Mouse (Mus musculus) E14TG2a.4 (cell line): ENCODE measurements around the gene Bcar1.

Experiments used
- H3K27me3 ChIP-seq: 2 replicates; pipeline ENCODE4 v1.6.1; 2014; ENCODE audit warnings: low read length, control low read depth; ENCODE audit not compliant: insufficient read depth
- H3K36me3 ChIP-seq: 2 replicates; pipeline ENCODE4 v1.6.1; 2014; ENCODE audit warnings: low read length, control low read depth; ENCODE audit not compliant: insufficient read depth
- H3K4me1 ChIP-seq: replicated peaks from 2 replicates; pipeline ENCODE4 v1.6.1; 2014; ENCODE audit warnings: low read depth, low read length, control low read depth
- H3K4me3 ChIP-seq: replicated peaks from 2 replicates; pipeline ENCODE4 v1.5.1; 2014; ENCODE audit warnings: mild to moderate bottlenecking, low read length
- H3K9me3 ChIP-seq: 2 replicates; pipeline ENCODE4 v1.6.1; 2014; ENCODE audit warnings: low read length, control low read depth
- CTCF ChIP-seq: conservative IDR thresholded peaks from 2 replicates; pipeline ENCODE4 v1.5.1; 2014; ENCODE audit warnings: low read length
- NANOG ChIP-seq: IDR thresholded peaks from 2 replicates; pipeline ENCODE4 v1.6.1; 2014; ENCODE audit warnings: borderline replicate concordance, low read length, mixed read lengths
- POU5F1 ChIP-seq: IDR thresholded peaks from 2 replicates; pipeline ENCODE4 v1.6.1; 2014; ENCODE audit warnings: low read length, borderline replicate concordance

The Bcar1 gene

GRCm38 (mm10) chr8:111710777-111711485, 32.7 kb downstream of the Bcar1 start:
- no peaks in the 10 kb centered on the region for H3K9me3 ChIP-seq
- H3K4me1 ChIP-seq, result peaks cover 65% of the 10 kb centered on the region
- H3K4me3 ChIP-seq, result no peak overlapping the region
- H3K36me3 ChIP-seq, result peaks cover 79% of the 10 kb centered on the region
- H3K27me3 ChIP-seq, result no peaks in the 10 kb centered on the region
- no peak for TF ChIP-seq CTCF
- no peak for TF ChIP-seq POU5F1
- TF ChIP-seq NANOG, result no peak

- TF ChIP-seq POU5F1 (no peak), NANOG (no peak), CTCF (no peak)
- Histone ChIP-seq H3K9me3 (no peaks in the 10 kb centered on the region), H3K4me1 (peaks cover 64% of the 10 kb centered on the region), H3K27me3 (no peaks in the 10 kb centered on the region), H3K4me3 (no peak overlapping the region), H3K36me3 (peaks cover 61% of the 10 kb centered on the region)
Measured at GRCm38 (mm10) chr8:111709223-111709622, 34.4 kb downstream of the Bcar1 start.

- TF ChIP-seq CTCF, result no peak
- no peak for TF ChIP-seq NANOG
- no peak for TF ChIP-seq POU5F1
- peaks cover 2% of the 10 kb centered on the region; the same call in 1 of the 2 replicates for H3K27me3 ChIP-seq
- no peaks in the 10 kb centered on the region for H3K9me3 ChIP-seq
- H3K36me3 ChIP-seq, result peaks cover 52% of the 10 kb centered on the region
- H3K4me3 ChIP-seq, result no peak overlapping the region
- H3K4me1 ChIP-seq, result peaks cover 58% of the 10 kb centered on the region
Measured at GRCm38 (mm10) chr8:111708265-111708664, 35.3 kb downstream of the Bcar1 start.

GRCm38 (mm10) chr8:111705699-111706098, 37.9 kb downstream of the Bcar1 start:
- TF ChIP-seq POU5F1 (no peak), CTCF (no peak), NANOG (no peak)
- Histone ChIP-seq H3K27me3 (peaks cover 6% of the 10 kb centered on the region; the same call in 1 of the 2 replicates), H3K36me3 (peaks cover 26% of the 10 kb centered on the region), H3K9me3 (no peaks in the 10 kb centered on the region), H3K4me1 (peaks cover 44% of the 10 kb centered on the region), H3K4me3 (0 out of 2 replicates have a peak overlapping the region, but pooled peaks have one; percentile 0)

- TF ChIP-seq NANOG (no peak), POU5F1 (no peak)
- peaks cover 21% of the 10 kb centered on the region for H3K36me3 ChIP-seq
- H3K4me3 ChIP-seq, result 0 out of 2 replicates have a peak overlapping the region, but pooled peaks have one; percentile 0
- H3K9me3 ChIP-seq, result no peaks in the 10 kb centered on the region
- peaks cover 6% of the 10 kb centered on the region; the same call in 1 of the 2 replicates for H3K27me3 ChIP-seq
- peaks cover 48% of the 10 kb centered on the region for H3K4me1 ChIP-seq
Measured at GRCm38 (mm10) chr8:111705222-111705621, 38.4 kb downstream of the Bcar1 start.

- TF ChIP-seq POU5F1, result no peak
- TF ChIP-seq NANOG, result no peak
- TF ChIP-seq CTCF, result no peak
- Histone ChIP-seq H3K4me1 (peaks cover 52% of the 10 kb centered on the region), H3K36me3 (peaks cover 15% of the 10 kb centered on the region), H3K9me3 (no peaks in the 10 kb centered on the region), H3K27me3 (peaks cover 6% of the 10 kb centered on the region; the same call in 1 of the 2 replicates), H3K4me3 (no peak overlapping the region)
Measured at GRCm38 (mm10) chr8:111704585-111704984, 39.0 kb downstream of the Bcar1 start.

- Histone ChIP-seq H3K27me3 (peaks cover 7% of the 10 kb centered on the region; the same call in 1 of the 2 replicates), H3K36me3 (no peaks in the 10 kb centered on the region), H3K4me3 (no peak overlapping the region), H3K4me1 (peaks cover 53% of the 10 kb centered on the region), H3K9me3 (no peaks in the 10 kb centered on the region)
- TF ChIP-seq NANOG (no peak), POU5F1 (no peak), CTCF (no peak)
Measured at GRCm38 (mm10) chr8:111701380-111701779, 42.2 kb downstream of the Bcar1 start.

- H3K4me1 ChIP-seq, result peaks cover 49% of the 10 kb centered on the region
- peaks cover 9% of the 10 kb centered on the region; the same call in 1 of the 2 replicates for H3K27me3 ChIP-seq
- no peaks in the 10 kb centered on the region for H3K9me3 ChIP-seq
- TF ChIP-seq POU5F1, result no peak
- TF ChIP-seq CTCF, result no peak
- no peak for TF ChIP-seq NANOG
- no peaks in the 10 kb centered on the region for H3K36me3 ChIP-seq
- H3K4me3 ChIP-seq, result no peak overlapping the region
Measured at GRCm38 (mm10) chr8:111700740-111701139, 42.9 kb downstream of the Bcar1 start.

GRCm38 (mm10) chr8:111700201-111700600, 43.4 kb downstream of the Bcar1 start:
- Histone ChIP-seq H3K4me1 (peaks cover 46% of the 10 kb centered on the region), H3K27me3 (peaks cover 9% of the 10 kb centered on the region; the same call in 1 of the 2 replicates)

More at GRCm38 (mm10) chr8:111700201-111700600, 43.4 kb downstream of the Bcar1 start:
- TF ChIP-seq POU5F1, result no peak
- TF ChIP-seq NANOG, result no peak
- no peak for TF ChIP-seq CTCF
- Histone ChIP-seq H3K4me3 (no peak overlapping the region), H3K36me3 (no peaks in the 10 kb centered on the region), H3K9me3 (no peaks in the 10 kb centered on the region)
